Mouse (Mus musculus): ENCODE data around the gene Mfap5.
"Not testable (repeated sequence)": the region's sequence is repeated elsewhere in the genome, so short reads cannot be mapped to it uniquely, and the experiment has no call there.

The Mfap5 gene

DNA sequence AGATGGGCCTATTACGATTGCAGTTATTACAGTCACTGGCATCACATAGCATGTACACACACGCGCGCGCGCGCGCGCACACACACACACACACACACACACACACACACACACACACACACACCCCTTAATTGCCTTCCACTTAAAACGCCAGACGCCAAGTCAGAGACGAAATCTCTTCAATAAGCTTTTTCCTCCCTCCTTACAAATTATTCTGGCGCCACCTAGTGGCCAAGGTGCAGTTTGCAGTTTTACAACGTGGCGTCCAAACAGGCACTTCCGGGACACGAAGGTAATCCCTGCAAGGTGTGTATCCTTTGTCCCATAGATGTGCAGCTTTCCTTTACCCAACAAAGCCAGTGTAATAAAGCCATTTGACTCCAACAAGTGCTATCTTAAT lies 54.8 kb downstream of the Mfap5 start:
- peak; percentile 57 to 78 for DNase-seq (ENCODE audit: low spot score in 2 of 2)

DNA sequence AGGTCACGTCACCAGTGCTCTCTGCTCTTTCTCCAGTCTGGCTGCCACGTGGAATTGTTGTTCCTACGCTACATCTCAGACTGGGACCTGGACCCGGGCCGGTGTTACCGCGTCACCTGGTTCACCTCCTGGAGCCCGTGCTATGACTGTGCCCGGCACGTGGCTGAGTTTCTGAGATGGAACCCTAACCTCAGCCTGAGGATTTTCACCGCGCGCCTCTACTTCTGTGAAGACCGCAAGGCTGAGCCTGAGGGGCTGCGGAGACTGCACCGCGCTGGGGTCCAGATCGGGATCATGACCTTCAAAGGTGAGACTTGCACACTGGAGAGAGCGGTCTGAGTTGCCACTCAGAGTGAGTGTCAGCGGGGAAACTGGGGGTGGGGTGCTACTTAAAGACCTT lies 55.4 kb downstream of the Mfap5 start:
- no peak for DNase-seq (ENCODE audit: low spot score in 2 of 2)

DNA sequence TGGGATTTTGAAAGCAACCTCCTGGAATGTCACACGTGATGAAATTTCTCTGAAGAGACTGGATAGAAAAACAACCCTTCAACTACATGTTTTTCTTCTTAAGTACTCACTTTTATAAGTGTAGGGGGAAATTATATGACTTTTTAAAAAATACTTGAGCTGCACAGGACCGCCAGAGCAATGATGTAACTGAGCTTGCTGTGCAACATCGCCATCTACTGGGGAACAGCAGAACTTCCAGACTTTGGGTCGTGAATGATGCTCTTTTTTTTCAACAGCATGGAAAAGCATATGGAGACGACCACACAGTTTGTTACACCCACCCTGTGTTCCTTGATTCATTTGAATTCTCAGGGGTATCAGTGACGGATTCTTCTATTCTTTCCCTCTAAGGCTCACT lies 56.8 kb downstream of the Mfap5 start:
- DNase-seq (ENCODE audit: low spot score in 2 of 2), result peak in 1 of 2 experiments; percentile 53

DNA sequence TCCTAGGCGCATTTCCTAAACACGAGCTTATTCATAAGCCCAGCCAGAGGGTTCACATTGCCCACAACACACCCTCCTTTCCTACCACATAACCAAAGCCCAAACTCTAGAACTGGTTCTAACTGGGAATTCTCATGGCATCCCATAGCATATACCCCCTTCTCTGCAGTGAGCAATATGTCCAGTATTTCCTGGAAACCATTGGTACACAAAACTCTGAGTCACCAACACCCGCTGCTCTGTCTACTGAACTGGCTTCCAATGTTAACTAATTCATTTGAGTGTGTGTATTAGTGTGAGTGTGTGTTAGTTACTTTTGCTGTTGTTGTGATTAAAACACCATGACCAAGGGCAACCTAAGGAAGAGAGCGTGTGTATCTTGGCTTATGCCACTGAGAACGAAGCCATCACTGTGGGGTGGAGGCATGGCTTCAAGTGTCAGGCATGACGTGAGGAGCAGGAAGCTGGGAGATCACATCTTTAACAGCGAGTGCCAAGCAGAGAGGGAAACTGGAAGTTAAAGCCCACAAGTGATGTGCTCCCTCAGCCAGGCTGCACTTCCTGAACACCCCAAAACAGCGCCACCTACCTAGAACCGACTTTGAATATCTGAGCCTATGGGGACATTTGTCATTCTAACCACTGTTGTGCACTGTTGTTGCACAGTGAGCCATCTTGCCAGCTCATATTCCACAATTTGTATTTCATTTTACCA lies 59.6 kb downstream of the Mfap5 start:
- no peak for DNase-seq (ENCODE audit: low spot score in 2 of 2)

DNA sequence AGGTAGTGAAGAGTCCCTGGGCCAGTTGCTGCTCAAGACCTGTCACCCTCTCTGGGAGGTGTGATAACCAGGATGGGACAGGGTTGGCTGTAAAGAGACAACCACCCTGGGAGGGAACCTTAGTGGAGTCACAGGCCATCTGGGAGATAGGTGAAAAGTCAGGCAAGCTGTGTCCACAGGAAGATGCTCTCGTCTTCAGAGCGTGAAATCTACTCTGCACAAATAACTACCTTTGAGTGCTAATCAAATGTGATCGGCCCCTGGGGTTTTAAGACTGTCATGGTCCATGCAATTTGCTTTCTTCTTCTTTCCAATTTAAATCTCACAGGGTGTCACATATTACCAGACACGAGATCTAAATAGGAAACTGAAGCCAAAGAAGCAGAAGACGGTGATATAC lies 63.5 kb downstream of the Mfap5 start:
- no peak for DNase-seq (ENCODE audit: low spot score in 2 of 2)

DNA sequence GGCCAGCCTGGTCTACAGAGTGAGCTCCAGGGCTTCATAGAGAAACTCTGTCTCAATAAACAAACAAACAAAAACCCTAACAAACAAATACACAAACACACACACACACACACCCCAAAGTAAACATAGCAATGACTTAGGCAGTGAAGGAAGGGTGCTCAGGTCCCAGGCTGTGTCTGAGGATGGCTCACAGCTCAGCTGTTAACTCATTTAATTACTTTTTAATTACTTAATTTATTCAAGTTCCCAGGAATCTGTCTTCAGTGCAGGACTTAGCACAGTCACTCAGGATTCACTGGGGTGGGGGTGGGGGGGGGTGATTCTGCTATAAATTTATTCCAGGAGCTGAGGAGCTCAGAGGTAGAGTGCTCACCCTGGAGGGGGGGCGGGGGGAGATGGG lies 64.1 kb downstream of the Mfap5 start:
- no peak for DNase-seq (ENCODE audit: low spot score in 2 of 2)

DNA sequence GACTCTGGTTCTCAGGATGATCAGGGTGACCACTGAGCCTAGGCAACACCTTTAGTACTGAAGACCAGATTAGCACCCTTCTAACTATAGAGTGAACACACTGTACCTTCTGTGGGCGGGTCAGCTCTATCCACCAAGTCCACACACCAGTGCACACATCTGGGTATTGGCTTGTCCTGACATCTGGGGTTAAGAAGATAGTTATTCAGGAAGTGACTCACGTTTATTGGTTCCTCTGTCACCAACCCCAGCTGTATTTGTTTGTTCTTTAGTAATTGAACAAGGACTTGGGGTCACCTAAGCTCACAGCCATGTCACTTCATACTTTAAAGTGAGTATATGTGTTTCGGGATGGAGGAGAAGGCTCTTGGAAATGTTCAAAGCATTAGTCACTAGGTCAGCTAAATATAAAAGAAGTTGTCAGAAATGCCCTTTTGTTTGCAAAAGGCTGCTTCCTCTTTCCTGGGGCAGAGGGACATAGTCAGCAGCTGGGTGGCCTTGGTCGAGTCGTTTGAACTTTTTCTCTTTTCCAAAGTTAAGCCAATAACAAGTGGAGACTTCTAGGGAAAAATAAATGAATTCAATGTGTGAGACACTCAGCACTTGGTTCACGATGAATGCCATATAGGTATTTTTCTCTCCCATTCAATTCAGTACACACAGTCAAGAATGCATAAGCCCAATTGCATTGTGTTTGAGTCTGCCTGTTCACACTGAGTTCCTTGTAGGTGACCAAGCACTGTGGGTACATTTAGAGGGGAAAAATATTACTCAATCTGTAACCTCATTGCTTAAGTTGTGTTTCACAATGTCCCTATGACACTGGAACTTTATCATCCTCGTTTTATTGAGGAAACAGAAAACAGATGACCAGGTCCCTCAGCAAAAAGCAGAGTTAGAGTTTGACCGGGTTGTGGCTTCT lies 65.3 kb downstream of the Mfap5 start:
- no peak for DNase-seq (ENCODE audit: low spot score in 2 of 2)

DNA sequence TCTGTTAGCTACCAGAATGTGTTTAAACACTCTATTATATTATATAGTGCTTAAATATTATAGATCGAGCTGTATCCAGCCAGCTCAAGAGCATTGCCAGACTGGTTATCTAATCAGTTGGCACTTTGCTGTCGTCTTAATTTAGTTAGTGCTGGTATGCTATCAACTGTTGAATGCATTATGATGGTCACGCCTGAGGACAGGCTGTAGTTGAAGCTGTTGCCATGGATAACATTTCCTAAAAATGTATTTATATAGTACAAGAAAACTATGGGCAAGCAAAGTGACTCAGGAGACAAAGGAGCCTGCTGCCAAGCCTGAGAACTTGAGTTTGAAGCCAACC lies 65.9 kb downstream of the Mfap5 start:
- DNase-seq (ENCODE audit: low spot score in 2 of 2), result no peak

DNA sequence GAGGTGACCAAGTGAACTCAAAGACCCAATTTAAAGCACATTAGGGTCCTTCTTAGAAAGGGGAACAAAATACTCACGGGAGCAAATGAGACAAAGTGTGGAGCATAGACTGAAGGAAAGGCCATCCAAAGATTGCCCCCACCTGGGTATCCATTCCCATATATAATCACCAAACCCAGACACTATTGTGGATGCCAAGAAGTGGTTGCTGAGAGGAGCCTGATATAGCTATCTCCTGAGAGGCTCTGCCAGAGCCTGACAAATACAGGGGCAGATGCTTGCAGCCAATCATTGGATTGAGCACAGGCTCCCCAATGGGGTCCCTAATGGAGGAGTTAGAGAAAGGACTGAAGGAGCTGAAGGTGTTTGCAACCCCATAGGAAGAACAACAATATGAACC lies 69.4 kb downstream of the Mfap5 start:
- DNase-seq (ENCODE audit: low spot score in 2 of 2), result not testable (repeated sequence)

DNA sequence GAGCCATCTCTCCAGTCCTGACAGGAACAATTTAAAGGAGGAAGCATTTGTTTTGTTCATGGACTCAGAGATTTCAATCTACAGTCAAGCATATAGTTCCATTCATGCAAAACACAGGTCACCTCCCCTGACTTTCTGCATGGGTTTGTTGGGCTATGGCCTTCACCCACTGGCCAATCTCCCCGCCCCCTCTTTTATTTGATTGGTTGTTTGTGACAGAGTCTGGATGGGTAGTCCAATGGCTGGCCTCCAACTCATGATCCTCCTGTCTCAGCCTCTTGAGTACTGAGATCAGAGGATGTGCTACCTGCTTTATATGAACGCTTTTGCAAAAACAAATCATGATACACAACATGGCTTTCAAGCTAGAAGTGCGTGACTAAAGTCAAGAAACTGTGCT lies 71.4 kb downstream of the Mfap5 start:
- DNase-seq (ENCODE audit: low spot score in 2 of 2), result no peak
